Mouse (Mus musculus): ENCODE results near the gene Tnfaip2.

Gene Tnfaip2

GRCm38 (mm10) chr12:111442309-111443010 is at the start of gene Tnfaip2:
Gene Tnfaip2, plus strand, starts transcription at chr12:111442469.
- DNase-seq = peak; percentile 80 to 84

- no peak for DNase-seq
Measured at GRCm38 (mm10) chr12:111394008-111394407, 48.3 kb upstream of the Tnfaip2 start.

- no peak for DNase-seq
Measured at GRCm38 (mm10) chr12:111396997-111397396, 45.3 kb upstream of the Tnfaip2 start.

GRCm38 (mm10) chr12:111401454-111402184 is 40.6 kb upstream of the Tnfaip2 start:
- peak; percentile 67 to 81 for DNase-seq

GRCm38 (mm10) chr12:111404880-111405279 is 37.4 kb upstream of the Tnfaip2 start:
- no peak for DNase-seq

GRCm38 (mm10) chr12:111406622-111407021 is 35.6 kb upstream of the Tnfaip2 start, which contains the start of gene Lbhd2:
Gene Lbhd2, plus strand, starts transcription at chr12:111406809.
- no peak for DNase-seq

GRCm38 (mm10) chr12:111409583-111409982 is 32.7 kb upstream of the Tnfaip2 start:
- DNase-seq = no peak

GRCm38 (mm10) chr12:111411631-111412355 is 30.5 kb upstream of the Tnfaip2 start:
- DNase-seq = no peak

- DNase-seq = peak in 1 of 2 experiments; percentile 45
Measured at GRCm38 (mm10) chr12:111412581-111413284, 29.5 kb upstream of the Tnfaip2 start.

- DNase-seq = peak; percentile 87 to 92
Measured at GRCm38 (mm10) chr12:111413300-111413699, 29.0 kb upstream of the Tnfaip2 start.

- DNase-seq = peak; percentile 29 to 51
Measured at GRCm38 (mm10) chr12:111416921-111417779, 25.1 kb upstream of the Tnfaip2 start, which contains the start of gene Exoc3l4. Gene Exoc3l4, plus strand, starts transcription at chr12:111417017.

GRCm38 (mm10) chr12:111419918-111420317 is 22.4 kb upstream of the Tnfaip2 start:
- no peak for DNase-seq

GRCm38 (mm10) chr12:111420946-111421709 is 21.1 kb upstream of the Tnfaip2 start:
- no peak for DNase-seq

GRCm38 (mm10) chr12:111422852-111423251 is 19.4 kb upstream of the Tnfaip2 start:
- no peak for DNase-seq

- no peak for DNase-seq
Measured at GRCm38 (mm10) chr12:111423570-111424129, 18.6 kb upstream of the Tnfaip2 start.

GRCm38 (mm10) chr12:111424547-111424946 is 17.7 kb upstream of the Tnfaip2 start:
- no peak for DNase-seq

- peak; percentile 82 to 95 for DNase-seq
Measured at GRCm38 (mm10) chr12:111425258-111425657, 17.0 kb upstream of the Tnfaip2 start.

- DNase-seq = peak; percentile 91 to 96
Measured at GRCm38 (mm10) chr12:111425789-111426460, 16.3 kb upstream of the Tnfaip2 start.

- peak in 1 of 2 experiments; percentile 57 for DNase-seq
Measured at GRCm38 (mm10) chr12:111427438-111428113, 14.7 kb upstream of the Tnfaip2 start.
